Mouse (Mus musculus) intestine, embryonic 14.5 days (tissue): ENCODE data around the gene Sun1. TPM values are rescaled to one million over a fixed set of nuclear protein-coding genes. Genes with fewer than 3 reads are reported as not detected.

ENCODE experiments used
- polyA plus RNA-seq: library from polyadenylated mRNA; unstranded; fragments of >200 nt; fragmentation: Nextera tagmentation; extraction: Ambion mirVana; gene quantifications from 2 replicates; pipeline ENCODE4 v1.2.1, GENCODE M21; 2014

The Sun1 gene
- polyA plus RNA-seq, 1 experiment from 2014 or later = 54.7 TPM

Other genes starting within 250 kb of the Sun1 start
- gene Pdgfa, start 203.3 kb upstream of the Sun1 start, polyA plus RNA-seq = 69.2 and 78.4 TPM in 2 replicates
- gene Prkar1b, start 50.6 kb upstream of the Sun1 start, polyA plus RNA-seq = 25.6 and 26.7 TPM in 2 replicates
- gene Dnaaf5, start 50.4 kb upstream of the Sun1 start, polyA plus RNA-seq = 7.4 and 7.9 TPM in 2 replicates
- gene Get4, start 51.7 kb downstream of the Sun1 start, polyA plus RNA-seq = 152 and 161 TPM in 2 replicates
- 4.7 and 7.7 TPM in 2 replicates for gene Adap1, start 125.0 kb downstream of the Sun1 start, polyA plus RNA-seq
- 149 and 150 TPM in 2 replicates for gene Cox19, start 150.8 kb downstream of the Sun1 start, polyA plus RNA-seq
- 5.9 and 9.1 TPM in 2 replicates for gene Cyp2w1, start 152.0 kb downstream of the Sun1 start, polyA plus RNA-seq
- 1.4 and 1.7 TPM in 2 replicates for gene Gpr146, start 177.1 kb downstream of the Sun1 start, polyA plus RNA-seq
- 0.74 and 1.3 TPM in 2 replicates for gene C130050O18Rik, start 204.6 kb downstream of the Sun1 start, polyA plus RNA-seq
- gene Gper1, start 222.5 kb downstream of the Sun1 start, polyA plus RNA-seq = 1.9 and 2.1 TPM in 2 replicates